In genomic region chr12:106894061-106894460, GRCm38 (mm10) we compare ENCODE assay signal across 19 mouse cellular contexts.
DNase-seq lines count a peak whose midpoint lies in the region; ATAC-seq lines count a peak whose summit lies in the region.
"Had no signal": no experiment of that assay in that cellular context is flagged by ENCODE, and none has a peak within 500 bp of the region (broad histone marks: within the 10 kb centered on the region; RNA-seq: fewer than 3 reads in every experiment).

No protein-coding gene starts in this region.

- H3K27me3 ChIP-seq in intestine, embryonic 15.5 days (replicated peaks): no peaks in the 10 kb centered on the region
- H3K27me3 ChIP-seq: CH12.LX, Patski had no signal

- no peaks in the 10 kb centered on the region for H3K9me3 ChIP-seq in intestine, embryonic 15.5 days

- H3K4me2 ChIP-seq in intestine, embryonic 15.5 days (replicated peaks): no peak overlapping the region

- no peaks in the 10 kb centered on the region for H3K4me1 ChIP-seq in intestine, embryonic 15.5 days (replicated peaks)

- no peak overlapping the region for H3K4me3 ChIP-seq in intestine, embryonic 15.5 days (replicated peaks)

- H3K27ac ChIP-seq in intestine, embryonic 15.5 days: no peak overlapping the region

- peak; percentile 70 for DNase-seq in fat pad, adult 2 months (ENCODE audit: extremely low read depth, low read depth, low spot score)
- DNase-seq in gonadal fat pad, adult 2 months (ENCODE audit: low read depth): peak; percentile 57
- no peak for DNase-seq in cerebellum, postnatal 4 days (ENCODE audit: low spot score in 2 of 2)
- DNase-seq: adrenal gland, adult 2 months; adrenal gland, adult 8-10 months; adrenal gland, postnatal 10 days; adrenal gland, postnatal 14 days; adrenal gland, postnatal 25 days; adrenal gland, postnatal 36 days; B cell, adult 2 months; cerebellum, adult 11 months; cerebellum, adult 11-12 months; cerebellum, adult 18-20 months had no signal

- ATAC-seq in intestine, embryonic 15.5 days: no peak
- ATAC-seq: activated CD4-positive, CD25-positive, alpha-beta regulatory T cell, adult 4 months; CD4-positive, CD25-positive, alpha-beta regulatory T cell, adult 4 months; Patski had no signal

- 25% methylated on average over 1 of the region's 1 CpGs for WGBS in intestine, embryonic 15.5 days

- H3K36me3 ChIP-seq in intestine, embryonic 15.5 days: no peaks in the 10 kb centered on the region
- H3K36me3 ChIP-seq: G1E had no signal

- H3K9ac ChIP-seq in intestine, embryonic 15.5 days: no peak overlapping the region

Comparison
In these comparisons a context has a peak if more than half of its experiments do, and no peak if none do; other contexts are left out.
1. DNase-seq: peak in fat pad, adult 2 months (single experiment) and gonadal fat pad, adult 2 months (single experiment); none in cerebellum, postnatal 4 days (0 of 2).